29 mouse cellular contexts compared by ENCODE assay signal in the genomic region with DNA sequence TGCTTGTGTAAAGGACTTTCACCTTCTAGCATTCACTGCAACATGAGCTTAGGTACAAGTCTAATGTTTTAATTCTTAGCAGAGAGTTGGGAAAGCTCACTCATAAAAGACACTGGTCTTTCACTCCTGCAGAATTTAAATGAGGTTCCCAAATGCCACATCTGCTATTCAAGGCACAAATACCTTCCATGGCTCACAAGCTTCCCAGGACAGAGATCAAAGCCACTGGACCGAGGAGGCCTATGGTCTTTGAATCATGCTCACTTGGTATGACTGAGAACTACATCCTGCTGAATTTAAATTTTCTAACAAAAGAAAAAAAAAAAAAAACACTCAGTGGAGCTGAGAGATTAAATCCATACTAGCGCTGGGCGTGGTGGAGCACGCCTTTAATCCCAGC. TPM values are rescaled to one million over a fixed set of nuclear protein-coding genes. Genes with fewer than 3 reads are reported as not detected.
A peak's percentile ranks its signal among the peaks of the same experiment; 100 is the strongest.
DNase-seq lines count a peak whose midpoint lies in the region; ATAC-seq and TF ChIP-seq lines count a peak whose summit lies in the region.
"Had no signal": no experiment of that assay in that cellular context is flagged by ENCODE, and none has a peak within 500 bp of the region (broad histone marks: within the 10 kb centered on the region; RNA-seq: fewer than 3 reads in every experiment).

No protein-coding gene starts in this region.

- POLR2A ChIA-PET in Patski (lab: Charles Lee), result interaction anchor here (0.6 to 0.9 kb wide), 2 partner anchors 23 to 201 kb away, joined by 3 to 8 read pairs; no protein-coding TSS in a partner anchor

- DNase-seq in Patski (ENCODE audit: low read depth, low spot score), result no peak
- peak; percentile 35 for DNase-seq in ZHBTc4 (ENCODE audit: low read depth, low spot score)
- peak; percentile 37 to 71 for DNase-seq in kidney, postnatal 25 days
- no peak for DNase-seq in layer of hippocampus, postnatal 36 days
- DNase-seq in c-Kit-positive CD71-positive TER-119-positive erythroid progenitor cells, embryonic 14.5 days (ENCODE audit: low spot score), result no peak
- DNase-seq: adrenal gland, adult 8-10 months; cerebellum, adult 9-10 months; embryo, embryonic 11 days; gastrocnemius, adult 2 months; gastrocnemius, postnatal 36 days; heart, adult 2 months; heart, postnatal 10 days; layer of hippocampus, adult 9-11 months; lung, adult 18-20 months; lung, postnatal 4 days; thymus, postnatal 4 days had no signal

- no peaks in the 10 kb centered on the region for H3K27me3 ChIP-seq in Patski
- no peaks in the 10 kb centered on the region for H3K27me3 ChIP-seq in kidney, embryonic 15.5 days
- H3K27me3 ChIP-seq: embryonic facial prominence, embryonic 12.5 days; heart, embryonic 13.5 days; limb, embryonic 13.5 days; midbrain, embryonic 13.5 days had no signal

- H3K4me3 ChIP-seq in kidney, embryonic 15.5 days (replicated peaks), result no peak overlapping the region
- H3K4me3 ChIP-seq: embryonic facial prominence, embryonic 12.5 days; gastrocnemius, adult 2 months; heart, adult 2 months; heart, embryonic 13.5 days; hindbrain, embryonic 10.5 days; limb, embryonic 13.5 days; liver, embryonic 12.5 days; midbrain, embryonic 13.5 days had no signal

- H3K9me3 ChIP-seq in kidney, embryonic 15.5 days (replicated peaks), result no peaks in the 10 kb centered on the region
- H3K9me3 ChIP-seq: embryonic facial prominence, embryonic 12.5 days; heart, embryonic 13.5 days; hindbrain, embryonic 10.5 days; limb, embryonic 13.5 days; liver, embryonic 12.5 days; midbrain, embryonic 13.5 days had no signal

- ATAC-seq in Patski, result peak; percentile 88
- peak; percentile 78 for ATAC-seq in kidney, embryonic 15.5 days (replicated peaks; ENCODE audit: low FRiP score)
- no peak for ATAC-seq in megakaryocyte progenitor cell, adult 5-6 weeks (replicated peaks; ENCODE audit: poor library complexity)
- ATAC-seq: CD4-positive, CD25-positive, alpha-beta regulatory T cell, adult 4 months; forebrain, embryonic 16.5 days; hindbrain, embryonic 16.5 days; liver, embryonic 12.5 days; lung, postnatal 0 days; midbrain, embryonic 13.5 days had no signal

- CTCF ChIA-PET in Patski (lab: Charles Lee), result interaction anchor here (0.8 to 1.7 kb wide), 5 partner anchors 9 to 43 kb away, joined by 3 to 4 read pairs (median 3); no protein-coding TSS in a partner anchor

- WGBS in kidney, embryonic 15.5 days, result 83% methylated on average over 4 of the region's 4 CpGs

- no peak overlapping the region for H3K9ac ChIP-seq in kidney, embryonic 15.5 days
- H3K9ac ChIP-seq: embryonic facial prominence, embryonic 12.5 days; heart, embryonic 13.5 days; limb, embryonic 13.5 days; liver, embryonic 12.5 days; midbrain, embryonic 13.5 days had no signal

- H3K4me2 ChIP-seq in kidney, embryonic 15.5 days, result no peak overlapping the region
- H3K4me2 ChIP-seq: embryonic facial prominence, embryonic 12.5 days; heart, embryonic 13.5 days; limb, embryonic 13.5 days; liver, embryonic 12.5 days; midbrain, embryonic 13.5 days had no signal

- TF ChIP-seq CTCF in Patski (IDR thresholded peaks at IDR 0.05), result no peak

- in situ Hi-C loops in Patski (cut with MboI; ENCODE audit: low pct_unique_long_range_greater_than_20kb), result no loop called here

- H3K36me3 ChIP-seq in kidney, embryonic 15.5 days, result peaks cover 26% of the 10 kb centered on the region; the same call in 1 of the 2 replicates
- H3K36me3 ChIP-seq: embryonic facial prominence, embryonic 12.5 days; heart, embryonic 13.5 days; limb, embryonic 13.5 days; midbrain, embryonic 13.5 days had no signal

- H3K4me1 ChIP-seq in kidney, embryonic 15.5 days, result no peaks in the 10 kb centered on the region
- H3K4me1 ChIP-seq: embryonic facial prominence, embryonic 12.5 days; heart, embryonic 13.5 days; hindbrain, embryonic 10.5 days; limb, embryonic 13.5 days; liver, embryonic 12.5 days; midbrain, embryonic 13.5 days had no signal

- H3K27ac ChIP-seq in kidney, embryonic 15.5 days, result no peak overlapping the region
- H3K27ac ChIP-seq: embryonic facial prominence, embryonic 12.5 days; gastrocnemius, adult 2 months; heart, adult 2 months; heart, embryonic 13.5 days; hindbrain, embryonic 10.5 days; limb, embryonic 13.5 days; liver, embryonic 12.5 days; midbrain, embryonic 13.5 days had no signal

RNA-seq across cellular contexts. Expression of a gene that starts 8.5 kb away (rescaled TPM):
- polyA plus RNA-seq in Patski (2021), result 23.5 TPM
- polyA plus RNA-seq in kidney, embryonic 15.5 days (2015; fragmentation: Nextera tagmentation; extraction: Ambion mirVana), result 45.7 and 47.0 TPM in 2 replicates
- 0.15 and 0.34 TPM in 2 replicates for total RNA-seq in megakaryocyte progenitor cell, adult 5-6 weeks (2015)
- total RNA-seq in megakaryocyte progenitor cell, adult 5-6 weeks (2017), result 1.4 TPM in 1 of 2 replicates, not detected in the other
- total RNA-seq in layer of hippocampus, postnatal 36 days (2021), result 1 to 10 TPM; 7.2 TPM
- total RNA-seq: monocyte, adult 5-6 weeks had no signal
- polyA plus RNA-seq: CD4-positive, CD25-positive, alpha-beta regulatory T cell, adult 4 months had no signal

RNA-seq across cellular contexts. Expression of a gene that starts 30.7 kb away (rescaled TPM):
- polyA plus RNA-seq in Patski (2021), result 90.6 TPM
- polyA plus RNA-seq in kidney, embryonic 15.5 days (2015; fragmentation: Nextera tagmentation; extraction: Ambion mirVana), result 24.6 and 25.3 TPM in 2 replicates
- 47.7 and 50.0 TPM in 2 replicates for total RNA-seq in megakaryocyte progenitor cell, adult 5-6 weeks (2015)
- 41.4 and 45.6 TPM in 2 replicates for total RNA-seq in megakaryocyte progenitor cell, adult 5-6 weeks (2017)
- total RNA-seq in layer of hippocampus, postnatal 36 days (2021), result 100 to 1,000 TPM; 111 to 113 TPM

Comparison
In these comparisons a context has a peak if more than half of its experiments do, and no peak if none do; other contexts are left out.
1. DNase-seq: peak in ZHBTc4 (single experiment) and kidney, postnatal 25 days (2 of 2); none in Patski (single experiment), layer of hippocampus, postnatal 36 days (0 of 2) and c-Kit-positive CD71-positive TER-119-positive erythroid progenitor cells, embryonic 14.5 days (single experiment).